ENCODE assay signal across 8 mouse cellular contexts in the genomic region with DNA sequence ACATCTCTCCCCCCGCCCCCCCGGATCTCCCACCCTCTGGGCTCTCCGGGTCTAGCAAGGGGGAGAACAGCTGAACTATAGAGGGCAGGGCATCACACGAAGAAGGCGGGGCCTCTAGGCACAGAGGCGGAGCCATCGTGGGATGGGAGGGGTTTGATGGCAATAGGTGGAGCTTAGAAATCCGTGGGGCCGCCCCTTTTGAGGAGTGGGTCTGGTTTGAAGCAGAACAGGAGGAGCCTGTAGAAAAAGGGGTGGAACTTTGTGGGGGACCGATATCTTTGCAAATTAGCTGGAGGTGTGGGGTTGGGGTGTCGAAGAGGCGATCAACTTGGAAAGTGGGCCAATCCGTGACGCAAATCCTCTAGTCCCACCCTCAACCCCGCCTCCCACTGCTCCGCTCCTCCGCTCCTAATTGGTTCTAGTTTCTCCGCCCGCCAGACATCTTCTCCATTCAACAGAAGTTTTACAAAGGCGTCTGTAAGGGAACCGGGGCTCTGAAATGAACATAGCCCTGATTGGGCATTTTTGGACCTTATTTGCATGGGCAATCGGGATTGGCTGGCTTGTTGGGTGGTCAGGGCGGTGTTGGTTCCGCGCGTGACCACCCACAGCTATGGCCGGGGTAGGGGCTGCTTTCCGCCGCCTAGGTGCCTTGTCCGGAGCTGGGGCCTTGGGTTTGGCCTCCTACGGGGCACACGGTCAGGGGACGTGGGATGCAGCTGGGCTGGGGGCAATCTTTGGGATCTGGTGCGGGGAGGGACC. TPM values are rescaled to one million over a fixed set of nuclear protein-coding genes. Genes with fewer than 3 reads are reported as not detected.
DNase-seq lines count a peak whose midpoint lies in the region; ATAC-seq lines count a peak whose summit lies in the region.

Tmem256 (plus strand) TSS at position 563 of the 762 bp plus-strand sequence.

- peaks cover 2% of the 10 kb centered on the region; the same call in 1 of the 2 replicates for H3K36me3 ChIP-seq in lung, embryonic 16.5 days (ENCODE audit: control insufficient read depth, insufficient read depth, low read length)

- under 1% methylated on average over 34 of the region's 34 CpGs for WGBS in lung, embryonic 16.5 days

- H3K4me1 ChIP-seq in lung, embryonic 16.5 days (replicated peaks; ENCODE audit: control insufficient read depth, insufficient read depth, low read length), result peaks cover 40% of the 10 kb centered on the region

- H3K4me3 ChIP-seq in lung, embryonic 16.5 days (ENCODE audit: low read length), result peak within 1 kb of the TSS; percentile 62

- peaks cover 15% of the 10 kb centered on the region for H3K27me3 ChIP-seq in lung, embryonic 16.5 days (ENCODE audit: control insufficient read depth, insufficient read depth, low read depth, low read length)

- no peaks in the 10 kb centered on the region for H3K9me3 ChIP-seq in lung, embryonic 16.5 days (ENCODE audit: control insufficient read depth, low read length)

- peak; percentile 98 for DNase-seq in MEL-GATA-1-ER (ENCODE audit: extremely low read depth, low read depth)
- DNase-seq in cerebellum, adult 8-10 months, result peak; percentile 97
- peak; percentile 97 for DNase-seq in forelimb bud, embryonic 11.5 days (ENCODE audit: low read depth, low spot score)
- DNase-seq in layer of hippocampus, adult 9-10 months (ENCODE audit: low spot score), result peak; percentile 98
- DNase-seq in ovary, postnatal 10 days (ENCODE audit: low spot score), result peak; percentile 86
- DNase-seq in thymus, postnatal 10 days (ENCODE audit: low spot score in 2 of 2), result peak; percentile 87 to 89

- H3K27ac ChIP-seq in lung, embryonic 16.5 days (ENCODE audit: low read length), result peak within 1 kb of the TSS; percentile 75

- ATAC-seq in hematopoietic stem cell, adult 5-6 weeks (replicated peaks in 1 of 2; ENCODE audit: insufficient read depth in 1 of 2, low FRiP score in 2 of 2, low TSS enrichment in 1 of 2, low read depth in 1 of 2, poor library complexity in 2 of 2, severe bottlenecking in 2 of 2), result peak; percentile 88 to 89
- ATAC-seq in lung, embryonic 16.5 days (ENCODE audit: low read depth), result peak; percentile 93

- H3K4me2 ChIP-seq in lung, embryonic 16.5 days (ENCODE audit: low read depth, low read length), result peak within 1 kb of the TSS; percentile 98

- H3K9ac ChIP-seq in lung, embryonic 16.5 days (ENCODE audit: low read length), result peak within 1 kb of the TSS; percentile 81

RNA-seq across cellular contexts. Expression of gene Tmem256, which starts in this region (rescaled TPM):
- 130 and 149 TPM in 2 replicates for total RNA-seq in hematopoietic stem cell, adult 5-6 weeks (2017)
- polyA plus RNA-seq in lung, embryonic 16.5 days (2015; fragmentation: Nextera tagmentation; extraction: Ambion mirVana), result 443 and 452 TPM in 2 replicates

Comparison
In these comparisons a context has a peak if more than half of its experiments do, and no peak if none do; other contexts are left out.
1. Peak in every context shown above with its lines: DNase-seq, ATAC-seq, H3K4me3 ChIP-seq and H3K27ac ChIP-seq.